Mouse (Mus musculus): ENCODE data around the gene Ncoa3. TPM values are rescaled to one million over a fixed set of nuclear protein-coding genes. Genes with fewer than 3 reads are reported as not detected.

Gene Ncoa3
- polyA plus RNA-seq, 1 experiment, result 124 TPM

- H3K4me1 ChIP-seq (ENCODE audit: control insufficient read depth, insufficient read depth, low read length), result peaks cover 3% of the 10 kb centered on the region
- no peak overlapping the region for H3K27ac ChIP-seq (ENCODE audit: insufficient read depth, low read length)
- no peak overlapping the region for H3K4me3 ChIP-seq (ENCODE audit: low read depth, low read length)
- H3K9me3 ChIP-seq (replicated peaks; ENCODE audit: control insufficient read depth, insufficient read depth, low read length, poor library complexity, severe bottlenecking), result no peaks in the 10 kb centered on the region
- H3K36me3 ChIP-seq (ENCODE audit: control insufficient read depth, insufficient read depth, low read length, poor library complexity, severe bottlenecking), result peaks cover 75% of the 10 kb centered on the region
- H3K27me3 ChIP-seq (ENCODE audit: control insufficient read depth, insufficient read depth, low read length, poor library complexity, severe bottlenecking), result no peaks in the 10 kb centered on the region
- TF ChIP-seq POLR2A (IDR thresholded peaks at IDR 0.05; ENCODE audit: insufficient read depth, low read length) (no peak), CTCF (IDR thresholded peaks at IDR 0.05; ENCODE audit: low read depth, low read length) (no peak), EP300 (IDR thresholded peaks at IDR 0.05; ENCODE audit: insufficient read depth, low read depth, low read length) (no peak)
- no peak overlapping the region for H3K9ac ChIP-seq (ENCODE audit: low read depth, poor library complexity, severe bottlenecking)
These were observed 69.6 kb downstream of the Ncoa3 start for GRCm38 (mm10) chr2:166062008-166062407.

- peaks cover 75% of the 10 kb centered on the region for H3K36me3 ChIP-seq (ENCODE audit: control insufficient read depth, insufficient read depth, low read length, poor library complexity, severe bottlenecking)
- no peaks in the 10 kb centered on the region for H3K9me3 ChIP-seq (replicated peaks; ENCODE audit: control insufficient read depth, insufficient read depth, low read length, poor library complexity, severe bottlenecking)
- H3K4me3 ChIP-seq (ENCODE audit: low read depth, low read length), result no peak overlapping the region
- H3K27me3 ChIP-seq (ENCODE audit: control insufficient read depth, insufficient read depth, low read length, poor library complexity, severe bottlenecking), result no peaks in the 10 kb centered on the region
- TF ChIP-seq POLR2A (IDR thresholded peaks at IDR 0.05; ENCODE audit: insufficient read depth, low read length) (no peak), CTCF (IDR thresholded peaks at IDR 0.05; ENCODE audit: low read depth, low read length) (no peak), EP300 (IDR thresholded peaks at IDR 0.05; ENCODE audit: insufficient read depth, low read depth, low read length) (no peak)
- peaks cover 5% of the 10 kb centered on the region for H3K4me1 ChIP-seq (ENCODE audit: control insufficient read depth, insufficient read depth, low read length)
- no peak overlapping the region for H3K27ac ChIP-seq (ENCODE audit: insufficient read depth, low read length)
- H3K9ac ChIP-seq (ENCODE audit: low read depth, poor library complexity, severe bottlenecking), result no peak overlapping the region
These were observed 70.0 kb downstream of the Ncoa3 start for GRCm38 (mm10) chr2:166062431-166062830.

GRCm38 (mm10) chr2:166066434-166066833, 74.0 kb downstream of the Ncoa3 start:
- Histone ChIP-seq H3K9ac (ENCODE audit: low read depth, poor library complexity, severe bottlenecking) (no peak overlapping the region), H3K27ac (ENCODE audit: insufficient read depth, low read length) (peak overlapping the region; percentile 27; the same call in 1 of the 2 replicates), H3K4me3 (ENCODE audit: low read depth, low read length) (no peak overlapping the region), H3K36me3 (ENCODE audit: control insufficient read depth, insufficient read depth, low read length, poor library complexity, severe bottlenecking) (peaks cover 74% of the 10 kb centered on the region), H3K4me1 (ENCODE audit: control insufficient read depth, insufficient read depth, low read length) (peaks cover 6% of the 10 kb centered on the region), H3K27me3 (ENCODE audit: control insufficient read depth, insufficient read depth, low read length, poor library complexity, severe bottlenecking) (no peaks in the 10 kb centered on the region), H3K9me3 (replicated peaks; ENCODE audit: control insufficient read depth, insufficient read depth, low read length, poor library complexity, severe bottlenecking) (no peaks in the 10 kb centered on the region)
- TF ChIP-seq CTCF (IDR thresholded peaks at IDR 0.05; ENCODE audit: low read depth, low read length) (no peak), EP300 (IDR thresholded peaks at IDR 0.05; ENCODE audit: insufficient read depth, low read depth, low read length) (0 out of 2 replicates have a peak, but pooled peaks have one; percentile 7)

GRCm38 (mm10) chr2:166068261-166068660, 75.8 kb downstream of the Ncoa3 start:
- no peaks in the 10 kb centered on the region for H3K9me3 ChIP-seq (replicated peaks; ENCODE audit: control insufficient read depth, insufficient read depth, low read length, poor library complexity, severe bottlenecking)
- no peak overlapping the region for H3K27ac ChIP-seq (ENCODE audit: insufficient read depth, low read length)
- peaks cover 62% of the 10 kb centered on the region for H3K36me3 ChIP-seq (ENCODE audit: control insufficient read depth, insufficient read depth, low read length, poor library complexity, severe bottlenecking)
- H3K9ac ChIP-seq (ENCODE audit: low read depth, poor library complexity, severe bottlenecking), result no peak overlapping the region
- no peaks in the 10 kb centered on the region for H3K27me3 ChIP-seq (ENCODE audit: control insufficient read depth, insufficient read depth, low read length, poor library complexity, severe bottlenecking)
- TF ChIP-seq EP300 (IDR thresholded peaks at IDR 0.05; ENCODE audit: insufficient read depth, low read depth, low read length) (no peak), CTCF (IDR thresholded peaks at IDR 0.05; ENCODE audit: low read depth, low read length) (no peak), POLR2A (IDR thresholded peaks at IDR 0.05; ENCODE audit: insufficient read depth, low read length) (no peak)
- H3K4me3 ChIP-seq (ENCODE audit: low read depth, low read length), result no peak overlapping the region
- peaks cover 8% of the 10 kb centered on the region for H3K4me1 ChIP-seq (ENCODE audit: control insufficient read depth, insufficient read depth, low read length)

GRCm38 (mm10) chr2:166069164-166069563, 76.7 kb downstream of the Ncoa3 start:
- Histone ChIP-seq H3K4me1 (ENCODE audit: control insufficient read depth, insufficient read depth, low read length) (peaks cover 9% of the 10 kb centered on the region), H3K27ac (ENCODE audit: insufficient read depth, low read length) (no peak overlapping the region), H3K9ac (ENCODE audit: low read depth, poor library complexity, severe bottlenecking) (no peak overlapping the region), H3K9me3 (replicated peaks; ENCODE audit: control insufficient read depth, insufficient read depth, low read length, poor library complexity, severe bottlenecking) (no peaks in the 10 kb centered on the region), H3K27me3 (ENCODE audit: control insufficient read depth, insufficient read depth, low read length, poor library complexity, severe bottlenecking) (no peaks in the 10 kb centered on the region), H3K4me3 (ENCODE audit: low read depth, low read length) (no peak overlapping the region), H3K36me3 (ENCODE audit: control insufficient read depth, insufficient read depth, low read length, poor library complexity, severe bottlenecking) (peaks cover 54% of the 10 kb centered on the region)
- TF ChIP-seq CTCF (IDR thresholded peaks at IDR 0.05; ENCODE audit: low read depth, low read length), result no peak
- TF ChIP-seq EP300 (IDR thresholded peaks at IDR 0.05; ENCODE audit: insufficient read depth, low read depth, low read length), result no peak
- no peak for TF ChIP-seq POLR2A (IDR thresholded peaks at IDR 0.05; ENCODE audit: insufficient read depth, low read length)

GRCm38 (mm10) chr2:166069738-166070137, 77.3 kb downstream of the Ncoa3 start:
- H3K27ac ChIP-seq (ENCODE audit: insufficient read depth, low read length), result no peak overlapping the region
- TF ChIP-seq CTCF (IDR thresholded peaks at IDR 0.05; ENCODE audit: low read depth, low read length), result no peak
- no peak for TF ChIP-seq POLR2A (IDR thresholded peaks at IDR 0.05; ENCODE audit: insufficient read depth, low read length)
- TF ChIP-seq EP300 (IDR thresholded peaks at IDR 0.05; ENCODE audit: insufficient read depth, low read depth, low read length), result no peak
- peaks cover 50% of the 10 kb centered on the region for H3K36me3 ChIP-seq (ENCODE audit: control insufficient read depth, insufficient read depth, low read length, poor library complexity, severe bottlenecking)
- H3K4me3 ChIP-seq (ENCODE audit: low read depth, low read length), result no peak overlapping the region
- H3K4me1 ChIP-seq (ENCODE audit: control insufficient read depth, insufficient read depth, low read length), result peaks cover 9% of the 10 kb centered on the region
- H3K9me3 ChIP-seq (replicated peaks; ENCODE audit: control insufficient read depth, insufficient read depth, low read length, poor library complexity, severe bottlenecking), result no peaks in the 10 kb centered on the region
- no peak overlapping the region for H3K9ac ChIP-seq (ENCODE audit: low read depth, poor library complexity, severe bottlenecking)
- no peaks in the 10 kb centered on the region for H3K27me3 ChIP-seq (ENCODE audit: control insufficient read depth, insufficient read depth, low read length, poor library complexity, severe bottlenecking)

All from ES-Bruce4 (cell line).